Mouse (Mus musculus) small intestine, adult 2 months (tissue): ENCODE measurements around the gene Wdr64. TPM values are rescaled to one million over a fixed set of nuclear protein-coding genes. Genes with fewer than 3 reads are reported as not detected.

Experiments
- H3K27ac ChIP-seq: fragments of 200-500 bp; 2 replicates; pipeline ENCODE4 v1.5.1; 2012; ENCODE audit warnings: low read depth, low read length, control low read depth, inconsistent platforms; ENCODE audit not compliant: insufficient read depth
- H3K27me3 ChIP-seq: fragments of 200-500 bp; 2 replicates; pipeline ENCODE4 v1.6.1; 2012; ENCODE audit warnings: mild to moderate bottlenecking, moderate library complexity, low read length, inconsistent platforms; ENCODE audit not compliant: control insufficient read depth, insufficient read depth
- H3K36me3 ChIP-seq: fragments of 200-500 bp; 2 replicates; pipeline ENCODE4 v1.6.1; 2012; ENCODE audit warnings: mild to moderate bottlenecking, low read length, control low read depth, inconsistent platforms; ENCODE audit not compliant: control insufficient read depth, insufficient read depth
- H3K4me1 ChIP-seq: fragments of 200-500 bp; 2 replicates; pipeline ENCODE4 v1.6.1; 2012; ENCODE audit warnings: low read length, inconsistent platforms, mixed read lengths; ENCODE audit not compliant: control insufficient read depth, insufficient read depth, insufficient read length
- H3K4me3 ChIP-seq: fragments of 200-500 bp; 2 replicates; pipeline ENCODE4 v1.5.1; 2012; ENCODE audit warnings: low read depth, mild to moderate bottlenecking, control low read depth, inconsistent platforms, low read length, moderate library complexity
- CTCF ChIP-seq: fragments of 200-500 bp; IDR thresholded peaks from 2 replicates; pipeline ENCODE4 v1.5.1; 2012; ENCODE audit warnings: low read depth, mild to moderate bottlenecking, control low read depth, inconsistent platforms, low read length, moderate library complexity, mixed read lengths; ENCODE audit not compliant: insufficient replicate concordance, insufficient read length; ENCODE audit errors: extremely low read depth
- POLR2A ChIP-seq: fragments of 200-500 bp; IDR thresholded peaks from 2 replicates; pipeline ENCODE4 v1.6.1; 2012; ENCODE audit warnings: low read depth, mild to moderate bottlenecking, control low read depth, inconsistent platforms, low read length, moderate library complexity
- WGBS: fragments of 180-500 bp; shearing (Covaris S2); methylation state at CpG from one replicate; pipeline ENCODE4 v1.1.7; 2018; 5-methylcytosine and 5-hydroxymethylcytosine counted together
- polyA plus RNA-seq: library from polyadenylated mRNA; depleted of rRNA; stranded (reverse); fragments of >200 nt; gene quantifications from 2 replicates; pipeline ENCODE4 v1.2.3, GENCODE M21; 2012; rRNA removed

Gene Wdr64
- polyA plus RNA-seq, 1 experiment, result not detected

GRCm38 (mm10) chr1:175823815-175824438 is 125.5 kb downstream of the Wdr64 start:
- 62% methylated on average over 9 of the region's 9 CpGs for WGBS
- no peaks in the 10 kb centered on the region for H3K36me3 ChIP-seq
- H3K27ac ChIP-seq, result no peak overlapping the region
- H3K4me3 ChIP-seq, result no peak overlapping the region
- no peaks in the 10 kb centered on the region for H3K4me1 ChIP-seq
- no peaks in the 10 kb centered on the region for H3K27me3 ChIP-seq
- TF ChIP-seq CTCF (no peak), POLR2A (no peak)

DNA sequence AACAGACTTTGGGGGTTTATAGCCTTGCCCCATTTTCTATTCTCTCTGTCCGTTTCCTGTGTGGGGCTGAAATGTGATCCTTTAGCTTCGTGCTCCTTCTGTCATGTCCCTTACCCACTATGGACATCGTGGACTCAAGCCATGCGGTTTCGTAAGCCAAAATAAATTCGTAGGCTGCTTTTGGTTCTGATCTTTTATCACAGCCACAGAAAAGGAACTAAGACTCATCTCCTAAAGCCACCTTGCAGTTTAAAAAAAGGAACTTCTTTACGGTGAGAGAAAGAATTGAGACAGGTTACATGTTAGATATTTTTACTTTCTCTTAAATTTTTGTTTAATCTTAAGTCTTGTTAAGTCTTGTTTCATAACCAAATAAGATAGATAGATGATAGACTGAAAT is 130.1 kb downstream of the Wdr64 start:
- H3K4me1 ChIP-seq, result no peaks in the 10 kb centered on the region
- 84% methylated on average over 7 of the region's 7 CpGs for WGBS
- no peaks in the 10 kb centered on the region for H3K27me3 ChIP-seq
- H3K27ac ChIP-seq, result no peak overlapping the region
- H3K36me3 ChIP-seq, result no peaks in the 10 kb centered on the region
- no peak overlapping the region for H3K4me3 ChIP-seq
- TF ChIP-seq POLR2A (no peak), CTCF (no peak)

DNA sequence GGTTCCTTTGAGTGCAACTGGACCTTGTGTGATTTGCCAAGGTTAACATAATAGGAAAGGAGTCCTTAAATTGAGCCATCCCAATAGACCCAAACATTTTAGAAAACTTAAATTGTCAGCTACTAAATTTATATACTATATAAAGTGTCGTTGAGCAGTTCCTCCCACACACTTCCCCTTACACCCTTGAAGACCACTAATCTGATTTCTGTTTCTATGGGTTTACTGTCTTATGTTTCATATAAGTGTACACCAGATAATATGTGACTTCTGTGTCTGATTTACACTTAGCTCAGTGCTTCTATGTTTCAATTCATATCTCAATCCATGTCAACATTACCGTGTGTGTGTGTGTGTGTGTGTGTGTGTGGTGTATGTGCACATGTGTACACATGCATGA is 130.8 kb downstream of the Wdr64 start:
- H3K4me1 ChIP-seq, result no peaks in the 10 kb centered on the region
- H3K36me3 ChIP-seq, result no peaks in the 10 kb centered on the region
- H3K27me3 ChIP-seq, result no peaks in the 10 kb centered on the region
- H3K4me3 ChIP-seq, result no peak overlapping the region
- TF ChIP-seq CTCF (no peak), POLR2A (no peak)
- 79% methylated on average over 2 of the region's 2 CpGs for WGBS
- H3K27ac ChIP-seq, result no peak overlapping the region

- H3K27ac ChIP-seq, result no peak overlapping the region
- TF ChIP-seq POLR2A (no peak), CTCF (no peak)
- whole genome bisulfite sequencing, result 91% methylated on average over 1 of the region's 1 CpGs
- no peaks in the 10 kb centered on the region for H3K4me1 ChIP-seq
- H3K36me3 ChIP-seq, result no peaks in the 10 kb centered on the region
- H3K4me3 ChIP-seq, result no peak overlapping the region
- no peaks in the 10 kb centered on the region for H3K27me3 ChIP-seq
Observed at GRCm38 (mm10) chr1:175855515-175855914, 157.1 kb downstream of the Wdr64 start.

Other genes with a start within 250 kb of the Wdr64 start
- gene Rgs7, start 206.1 kb upstream of the Wdr64 start, polyA plus RNA-seq, result 0.04 and 0.05 TPM in 2 replicates
- 0.41 and 0.55 TPM in 2 replicates for gene Kmo, start 78.2 kb upstream of the Wdr64 start, polyA plus RNA-seq
- gene Fh1, start 73.0 kb upstream of the Wdr64 start, polyA plus RNA-seq, result 11.8 and 16.4 TPM in 2 replicates
- gene Opn3, start 5.8 kb upstream of the Wdr64 start, polyA plus RNA-seq, result 0.93 and 2.4 TPM in 2 replicates
- gene Chml, start 5.7 kb upstream of the Wdr64 start, polyA plus RNA-seq, result 10.4 and 19.5 TPM in 2 replicates
- 0.20 and 0.38 TPM in 2 replicates for gene Exo1, start 182.0 kb downstream of the Wdr64 start, polyA plus RNA-seq
- not detected in 2 replicates for gene Gm38100, start 221.7 kb downstream of the Wdr64 start, polyA plus RNA-seq